Mouse (Mus musculus) MEL (cell line): Measurements from ENCODE around the gene Gcm1. TPM values are rescaled to one million over a fixed set of nuclear protein-coding genes. Genes with fewer than 3 reads are reported as not detected.

Experiments
- DNase-seq: peaks from one replicate; pipeline ENCODE4 v3.0.0; 2011; ENCODE audit warnings: low read depth, low spot score
- H3K27ac ChIP-seq: 2 replicates; pipeline ENCODE4 v1.5.1; 2012; ENCODE audit warnings: low read depth, mild to moderate bottlenecking, control low read depth, low read length, moderate library complexity; ENCODE audit not compliant: control insufficient read depth
- H3K27me3 ChIP-seq, 2 experiments: fragments of 150-350 bp in 1 of 2; sonication (generic) in 1 of 2; 2 replicates each; pipeline ENCODE4 v1.6.1; 2012; ENCODE audit warnings: low read length in 2 of 2, mild to moderate bottlenecking in 2 of 2, improper control_type of control experiment in 1 of 2, moderate library complexity in 1 of 2; ENCODE audit not compliant: insufficient read depth in 2 of 2, control insufficient read depth in 1 of 2
- H3K36me3 ChIP-seq, 2 experiments: 2 replicates each; pipeline ENCODE4 v1.6.1; 2012 to 2014; ENCODE audit warnings: low read length in 2 of 2, improper control_type of control experiment in 1 of 2, inconsistent platforms in 1 of 2, mild to moderate bottlenecking in 1 of 2; ENCODE audit not compliant: insufficient read depth in 2 of 2, control insufficient read depth in 1 of 2
- H3K4me1 ChIP-seq, 2 experiments: fragments of 150-350 bp in 1 of 2; sonication (generic) in 1 of 2; 2 replicates each; pipeline ENCODE4 v1.6.1; 2012; ENCODE audit warnings: low read length in 2 of 2, improper control_type of control experiment in 1 of 2, mild to moderate bottlenecking in 1 of 2; ENCODE audit not compliant: insufficient read depth in 2 of 2, control insufficient read depth in 1 of 2
- H3K4me3 ChIP-seq, 2 experiments: fragments of 150-350 bp in 1 of 2; sonication (generic) in 1 of 2; 2 replicates each; pipeline ENCODE4 v1.5.1; 2012; ENCODE audit warnings: low read depth in 2 of 2, low read length in 2 of 2, mild to moderate bottlenecking in 2 of 2, moderate library complexity in 2 of 2, control low read depth in 1 of 2, improper control_type of control experiment in 1 of 2; ENCODE audit not compliant: control insufficient read depth in 1 of 2, insufficient read depth in 1 of 2
- H3K79me2 ChIP-seq: 2 replicates; pipeline ENCODE4 v1.6.1; 2012; ENCODE audit warnings: mild to moderate bottlenecking, low read length, moderate library complexity; ENCODE audit not compliant: control insufficient read depth, poor library complexity, insufficient read depth
- H3K9ac ChIP-seq: 2 replicates; pipeline ENCODE4 v1.6.1; 2012; ENCODE audit warnings: low read depth, mild to moderate bottlenecking, control low read depth, low read length, moderate library complexity; ENCODE audit not compliant: control insufficient read depth, poor library complexity, severe bottlenecking
- H3K9me3 ChIP-seq: fragments of 150-350 bp; sonication (generic); replicated peaks from 2 replicates; pipeline ENCODE4 v1.6.1; 2012; ENCODE audit warnings: mild to moderate bottlenecking, low read length, improper control_type of control experiment, moderate library complexity; ENCODE audit not compliant: insufficient read depth
- CHD1 ChIP-seq: IDR thresholded peaks from 2 replicates; pipeline ENCODE4 v1.6.1; 2012; ENCODE audit warnings: low read depth, mild to moderate bottlenecking, inconsistent platforms, low read length, improper control_type of control experiment
- CHD2 ChIP-seq: IDR thresholded peaks from 2 replicates; pipeline ENCODE4 v1.6.1; 2011; ENCODE audit warnings: low read length, improper control_type of control experiment
- CTCF ChIP-seq, 3 experiments: IDR thresholded peaks in 2 of 3; conservative IDR thresholded peaks in 1 of 3; 2 replicates each; pipeline ENCODE4 v1.5.1; 2011 to 2012; ENCODE audit warnings: low read length in 3 of 3, low read depth in 2 of 3, mild to moderate bottlenecking in 2 of 3, improper control_type of control experiment in 1 of 3, inconsistent platforms in 1 of 3, mixed read lengths in 1 of 3, moderate library complexity in 1 of 3; ENCODE audit not compliant: control insufficient read depth in 1 of 3, insufficient read depth in 1 of 3, poor library complexity in 1 of 3, severe bottlenecking in 1 of 3
- E2F4 ChIP-seq: IDR thresholded peaks from 2 replicates; pipeline ENCODE4 v1.6.1; 2011; ENCODE audit warnings: low read depth, low read length, improper control_type of control experiment, borderline replicate concordance
- ETS1 ChIP-seq: IDR thresholded peaks from 2 replicates; pipeline ENCODE4 v1.6.1; 2012; ENCODE audit warnings: low read depth, mild to moderate bottlenecking, inconsistent platforms, low read length, improper control_type of control experiment, moderate library complexity
- GATA1 ChIP-seq: IDR thresholded peaks from 2 replicates; pipeline ENCODE4 v1.6.1; 2011; ENCODE audit warnings: low read depth, low read length, improper control_type of control experiment
- JUND ChIP-seq: IDR thresholded peaks from 2 replicates; pipeline ENCODE4 v1.6.1; 2011; ENCODE audit warnings: low read depth, mild to moderate bottlenecking, improper control_type of control experiment, low read length
- KAT2A ChIP-seq: conservative IDR thresholded peaks from 2 replicates; pipeline ENCODE4 v1.6.1; 2012; ENCODE audit warnings: low read depth, low read length, improper control_type of control experiment, inconsistent platforms
- MAZ ChIP-seq: IDR thresholded peaks from 2 replicates; pipeline ENCODE4 v1.6.1; 2012; ENCODE audit warnings: low read depth, mild to moderate bottlenecking, inconsistent platforms, low read length, improper control_type of control experiment
- MYB ChIP-seq: IDR thresholded peaks from 2 replicates; pipeline ENCODE4 v1.6.1; 2011; ENCODE audit warnings: mild to moderate bottlenecking, low read depth, low read length, improper control_type of control experiment
- MYC ChIP-seq: IDR thresholded peaks from 2 replicates; pipeline ENCODE4 v1.6.1; 2011; ENCODE audit warnings: low read depth, mild to moderate bottlenecking, low read length, improper control_type of control experiment, moderate library complexity
- NRF1 ChIP-seq: IDR thresholded peaks from 2 replicates; pipeline ENCODE4 v1.6.1; 2014; ENCODE audit warnings: low read depth, mild to moderate bottlenecking, inconsistent platforms, low read length, improper control_type of control experiment, moderate library complexity; ENCODE audit not compliant: poor library complexity, insufficient read depth, severe bottlenecking
- RAD21 ChIP-seq: IDR thresholded peaks from 2 replicates; pipeline ENCODE4 v1.6.1; 2011; ENCODE audit warnings: mild to moderate bottlenecking, low read depth, low read length, improper control_type of control experiment
- SIN3A ChIP-seq: IDR thresholded peaks from 2 replicates; pipeline ENCODE4 v1.6.1; 2012; ENCODE audit warnings: low read length, improper control_type of control experiment, inconsistent platforms
- SMC3 ChIP-seq: IDR thresholded peaks from 2 replicates; pipeline ENCODE4 v1.6.1; 2011; ENCODE audit warnings: low read depth, low read length, improper control_type of control experiment
- TCF12 ChIP-seq: IDR thresholded peaks from 2 replicates; pipeline ENCODE4 v1.6.1; 2014; ENCODE audit warnings: low read depth, mild to moderate bottlenecking, inconsistent platforms, low read length, improper control_type of control experiment, moderate library complexity
- USF1 ChIP-seq: IDR thresholded peaks from 2 replicates; pipeline ENCODE4 v1.6.1; 2014; ENCODE audit warnings: low read depth, mild to moderate bottlenecking, inconsistent platforms, low read length, improper control_type of control experiment, moderate library complexity
- ZC3H11A ChIP-seq: IDR thresholded peaks from 2 replicates; pipeline ENCODE4 v1.6.1; 2012; ENCODE audit warnings: low read depth, mild to moderate bottlenecking, inconsistent platforms, low read length, improper control_type of control experiment
- ZMIZ1 ChIP-seq: IDR thresholded peaks from 2 replicates; pipeline ENCODE4 v1.6.1; 2012; ENCODE audit warnings: low read depth, mild to moderate bottlenecking, inconsistent platforms, low read length, improper control_type of control experiment, moderate library complexity
- ZNF384 ChIP-seq: IDR thresholded peaks from 2 replicates; pipeline ENCODE4 v1.6.1; 2012; ENCODE audit warnings: low read depth, mild to moderate bottlenecking, inconsistent platforms, low read length, improper control_type of control experiment
- polyA plus RNA-seq, 2 experiments: library from polyadenylated mRNA; stranded (reverse) in 1 of 2; unstranded in 1 of 2; fragments of >175 nt in 1 of 2; fragments of >200 nt in 1 of 2; gene quantifications; 2 replicates each; pipeline versions ENCODE4 v1.2.1 to v1.2.4; 2012; ENCODE audit warnings: low replicate concordance in 2 of 2, low read depth in 1 of 2; ENCODE audit not compliant: insufficient read length in 2 of 2, insufficient read depth in 1 of 2, missing spikeins in 1 of 2
- total RNA-seq: library from RNA; depleted of rRNA; stranded (reverse); fragments of 300-350 nt; gene quantifications from 2 replicates; pipeline ENCODE4 v1.2.3, GENCODE M21; 2012

Gene Gcm1
- total and polyA plus RNA-seq, 3 experiments = not detected

DNA sequence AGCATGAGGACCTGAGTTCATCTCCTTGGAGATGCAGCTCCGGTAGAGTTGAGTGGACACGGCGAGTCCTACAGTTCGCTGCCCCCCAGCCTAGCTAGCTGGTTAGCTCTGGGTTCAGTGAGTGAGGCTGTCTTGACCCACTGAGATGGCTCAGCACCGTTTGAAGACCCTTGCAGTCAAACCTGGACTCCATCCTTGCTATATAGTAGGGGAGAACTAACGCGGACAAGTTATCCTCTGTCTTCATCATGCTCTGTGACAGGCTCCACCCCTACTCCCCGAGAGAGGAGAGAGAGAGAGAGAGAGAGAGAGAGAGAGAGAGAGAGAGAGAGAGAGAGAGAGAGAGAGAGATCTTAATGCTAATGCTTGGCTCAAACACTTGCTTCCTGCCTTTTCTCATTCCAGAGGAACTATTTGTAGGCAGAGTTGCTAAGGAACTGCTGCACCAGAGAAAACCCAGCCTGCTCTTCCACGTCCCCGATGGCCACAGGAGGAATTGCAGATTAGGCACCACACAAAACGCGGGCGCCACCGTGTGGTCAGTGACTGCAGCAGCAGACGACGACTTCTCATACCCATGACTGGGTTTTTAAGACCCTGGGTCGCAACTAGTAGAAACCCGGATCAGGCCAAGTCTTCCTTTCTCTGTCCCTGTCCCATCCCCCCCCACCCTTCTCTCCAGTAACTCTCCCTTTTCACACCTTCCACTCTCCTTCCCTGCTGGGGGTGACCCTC is 12.8 kb upstream of the Gcm1 start:
- H3K9me3 ChIP-seq = no peaks in the 10 kb centered on the region
- H3K36me3 ChIP-seq = no peaks in the 10 kb centered on the region
- no peak overlapping the region for H3K4me3 ChIP-seq
- DNase-seq = peak; percentile 91
- H3K4me1 ChIP-seq = no peaks in the 10 kb centered on the region
- TF ChIP-seq SIN3A (peak; percentile 44; the same call in 1 of the 2 replicates), CHD2 (no peak), GATA1 (no peak), ETS1 (no peak), ZNF384 (0 out of 2 replicates have a peak, but pooled peaks have one; percentile 17), RAD21 (peak; percentile 74), ZMIZ1 (no peak), ZC3H11A (peak; percentile 75), MYB (no peak), USF1 (no peak), JUND (no peak), CHD1 (no peak), MAZ (no peak), SMC3 (peak; percentile 87), CTCF (IDR thresholded peaks at IDR 0.05 in 2 of 3, conservative IDR thresholded peaks at IDR 0.05 in 1 of 3; ENCODE audit: control insufficient read depth in 1 of 3, insufficient read depth in 1 of 3, low read depth in 2 of 3, low read length in 3 of 3, poor library complexity in 1 of 3, severe bottlenecking in 1 of 3) (peak; percentile 85 to 96 (median 94))
- no peak overlapping the region for H3K9ac ChIP-seq
- H3K27me3 ChIP-seq = peaks cover 0 to 5% of the 10 kb centered on the region in 2 experiments; a peak in 2 of 4 replicates
- no peaks in the 10 kb centered on the region for H3K79me2 ChIP-seq
- H3K27ac ChIP-seq = no peak overlapping the region

DNA sequence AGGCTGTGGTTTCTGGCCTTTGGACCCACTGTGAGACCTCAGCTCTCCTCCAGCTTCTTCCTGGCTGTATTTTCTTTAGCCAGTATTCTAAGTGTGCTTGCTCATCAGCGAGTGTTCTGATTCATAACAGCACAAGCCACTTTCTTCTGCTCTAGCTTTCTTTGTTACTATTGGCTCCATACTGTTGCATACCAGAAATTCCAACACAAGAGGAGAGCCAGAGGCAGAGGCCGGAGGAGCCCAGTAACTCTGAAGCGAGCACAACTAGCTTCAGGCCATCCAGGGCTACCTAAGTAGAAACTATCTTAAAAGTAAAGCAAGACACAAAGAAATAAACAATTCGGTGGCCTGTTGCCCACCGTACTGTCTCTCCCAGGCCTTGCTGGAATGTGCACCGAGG is 6.6 kb upstream of the Gcm1 start:
- TF ChIP-seq CTCF (IDR thresholded peaks at IDR 0.05 in 2 of 3, conservative IDR thresholded peaks at IDR 0.05 in 1 of 3; ENCODE audit: control insufficient read depth in 1 of 3, insufficient read depth in 1 of 3, low read depth in 2 of 3, low read length in 3 of 3, poor library complexity in 1 of 3, severe bottlenecking in 1 of 3) = no peak
- TF ChIP-seq ZC3H11A = no peak
- TF ChIP-seq SMC3 = no peak
- TF ChIP-seq GATA1 = no peak
- no peak for TF ChIP-seq ZMIZ1
- TF ChIP-seq KAT2A = no peak
- no peak for TF ChIP-seq TCF12
- TF ChIP-seq NRF1 = no peak
- TF ChIP-seq MYB = no peak
- TF ChIP-seq E2F4 = no peak
- TF ChIP-seq MYC = no peak
- TF ChIP-seq CHD1 = no peak
- TF ChIP-seq ZNF384 = no peak
- Histone ChIP-seq H3K9me3 (no peaks in the 10 kb centered on the region), H3K27me3 (0 out of 4 replicates have a peak, but pooled peaks cover 0 to 1% of the 10 kb centered on the region in 2 experiments), H3K79me2 (no peaks in the 10 kb centered on the region; the same call in 1 of the 2 replicates), H3K4me3 (no peak overlapping the region), H3K27ac (no peak overlapping the region), H3K4me1 (peaks cover 0 to 3% of the 10 kb centered on the region in 2 experiments; a peak in 1 of 4 replicates), H3K36me3 (peaks cover 0 to 4% of the 10 kb centered on the region in 2 experiments; a peak in 1 of 4 replicates), H3K9ac (no peak overlapping the region)
- DNase-seq = no peak
